Mouse (Mus musculus) heart, adult 2 months (tissue): ENCODE measurements around the gene Olfr483. TPM values are rescaled to one million over a fixed set of nuclear protein-coding genes. Genes with fewer than 3 reads are reported as not detected.

Source experiments
- DNase-seq, 2 experiments: peaks; one replicate each; pipeline ENCODE4 v3.0.0; 2021
- H3K27ac ChIP-seq: fragments of 200-600 bp; 2 replicates; pipeline ENCODE4 v1.8.1; 2022
- H3K27me3 ChIP-seq: fragments of 200-500 bp; 2 replicates; pipeline ENCODE4 v1.6.1; 2012; ENCODE audit warnings: mild to moderate bottlenecking, low read length, inconsistent platforms, mixed read lengths; ENCODE audit not compliant: control insufficient read depth, insufficient read depth
- H3K36me3 ChIP-seq: fragments of 200-500 bp; 2 replicates; pipeline ENCODE4 v1.6.1; 2012; ENCODE audit warnings: low read length, inconsistent platforms; ENCODE audit not compliant: control insufficient read depth, insufficient read depth
- H3K4me1 ChIP-seq: fragments of 200-500 bp; 2 replicates; pipeline ENCODE4 v1.6.1; 2011; ENCODE audit warnings: low read length; ENCODE audit not compliant: control insufficient read depth, insufficient read depth
- H3K4me3 ChIP-seq: fragments of 200-600 bp; 2 replicates; pipeline ENCODE4 v1.8.1; 2022
- H3K79me2 ChIP-seq: fragments of 200-500 bp; replicated peaks from 2 replicates; pipeline ENCODE4 v1.6.1; 2012; ENCODE audit warnings: mild to moderate bottlenecking, inconsistent platforms, low read length, moderate library complexity, mixed read lengths; ENCODE audit not compliant: control insufficient read depth, insufficient read depth
- H3K9ac ChIP-seq: fragments of 200-500 bp; 2 replicates; pipeline ENCODE4 v1.6.1; 2012; ENCODE audit warnings: low read depth, mild to moderate bottlenecking, control low read depth, inconsistent platforms, low read length, mixed read lengths
- CTCF ChIP-seq: fragments of 200-600 bp; IDR thresholded peaks from 2 replicates; pipeline ENCODE4 v1.8.1; 2022; ENCODE audit warnings: antibody characterized with exemption, mild to moderate bottlenecking, moderate library complexity
- EP300 ChIP-seq: fragments of 200-500 bp; IDR thresholded peaks from 2 replicates; pipeline ENCODE4 v1.6.1; 2011; ENCODE audit warnings: low read depth, low read length, control low read depth; ENCODE audit not compliant: insufficient read depth
- POLR2A ChIP-seq: fragments of 200-500 bp; IDR thresholded peaks from 2 replicates; pipeline ENCODE4 v1.6.1; 2011; ENCODE audit warnings: mild to moderate bottlenecking, low read depth, low read length, control low read depth; ENCODE audit not compliant: insufficient read depth
- intact Hi-C: fragments of 180-260 bp; cut with DNase I; formaldehyde crosslinking; loops from one replicate; pipeline ENCODE4 v1.15.1; 2025
- polyA plus RNA-seq: library from polyadenylated mRNA; depleted of rRNA; stranded (reverse); fragments of >200 nt; gene quantifications from 2 replicates; pipeline ENCODE4 v1.2.3, GENCODE M21; 2012; rRNA removed
- total RNA-seq, 2 experiments: library from RNA; stranded (reverse); gene quantifications; 2 replicates each; pipeline ENCODE4 v1.2.3; 2021

Olfr483 gene
- total and polyA plus RNA-seq, 3 experiments = not detected

- H3K36me3 ChIP-seq = no peaks in the 10 kb centered on the region
- no peaks in the 10 kb centered on the region for H3K4me1 ChIP-seq
- no peak for DNase-seq
- intact Hi-C loops = no loop called here
- H3K27me3 ChIP-seq = no peaks in the 10 kb centered on the region
- H3K27ac ChIP-seq = no peak within 1 kb of the TSS
- no peaks in the 10 kb centered on the region for H3K79me2 ChIP-seq
- TF ChIP-seq EP300 = no peak
- TF ChIP-seq CTCF = no peak
- TF ChIP-seq POLR2A = no peak
- no peak within 1 kb of the TSS for H3K4me3 ChIP-seq
- no peak within 1 kb of the TSS for H3K9ac ChIP-seq
These were observed 26.7 kb downstream of the Olfr483 start, which contains the start of gene Olfr484 for GRCm38 (mm10) chr7:108127349-108127748. Gene Olfr484, minus strand, starts transcription at chr7:108127449.

Other genes with a start within 250 kb of the Olfr483 start
- not detected for gene Olfr472, start 202.9 kb upstream of the Olfr483 start, total RNA-seq
- not detected in 2 replicates for gene Olfr472, start 202.9 kb upstream of the Olfr483 start, polyA plus RNA-seq
- not detected for gene Olfr473, start 170.4 kb upstream of the Olfr483 start, total RNA-seq
- not detected in 2 replicates for gene Olfr473, start 170.4 kb upstream of the Olfr483 start, polyA plus RNA-seq
- not detected for gene Olfr474, start 146.2 kb upstream of the Olfr483 start, total RNA-seq
- not detected in 2 replicates for gene Olfr474, start 146.2 kb upstream of the Olfr483 start, polyA plus RNA-seq
- not detected for gene Olfr476, start 136.0 kb upstream of the Olfr483 start, total RNA-seq
- gene Olfr476, start 136.0 kb upstream of the Olfr483 start, polyA plus RNA-seq = not detected in 2 replicates
- not detected for gene Olfr477, start 114.2 kb upstream of the Olfr483 start, total RNA-seq
- gene Olfr477, start 114.2 kb upstream of the Olfr483 start, polyA plus RNA-seq = not detected in 2 replicates
- not detected for gene Olfr478, start 66.9 kb upstream of the Olfr483 start, total RNA-seq
- gene Olfr478, start 66.9 kb upstream of the Olfr483 start, polyA plus RNA-seq = not detected in 2 replicates
- not detected for gene Olfr479, start 50.2 kb upstream of the Olfr483 start, total RNA-seq
- gene Olfr479, start 50.2 kb upstream of the Olfr483 start, polyA plus RNA-seq = not detected in 2 replicates
- gene Olfr480, start 33.5 kb upstream of the Olfr483 start, total RNA-seq = not detected
- not detected in 2 replicates for gene Olfr480, start 33.5 kb upstream of the Olfr483 start, polyA plus RNA-seq
- not detected for gene Olfr481, start 21.0 kb upstream of the Olfr483 start, total RNA-seq
- gene Olfr481, start 21.0 kb upstream of the Olfr483 start, polyA plus RNA-seq = not detected in 2 replicates
- under 1 TPM; 0.68 to 0.91 TPM for gene Olfr482, start 3.3 kb upstream of the Olfr483 start, total RNA-seq
- not detected in 2 replicates for gene Olfr482, start 3.3 kb upstream of the Olfr483 start, polyA plus RNA-seq
- not detected for gene Olfr484, start 26.6 kb downstream of the Olfr483 start, total RNA-seq
- gene Olfr484, start 26.6 kb downstream of the Olfr483 start, polyA plus RNA-seq = not detected in 2 replicates
- not detected for gene Olfr485, start 59.0 kb downstream of the Olfr483 start, total RNA-seq
- not detected in 2 replicates for gene Olfr485, start 59.0 kb downstream of the Olfr483 start, polyA plus RNA-seq
- not detected for gene Olfr486, start 71.9 kb downstream of the Olfr483 start, total RNA-seq
- not detected in 2 replicates for gene Olfr486, start 71.9 kb downstream of the Olfr483 start, polyA plus RNA-seq
- not detected for gene Olfr487, start 113.8 kb downstream of the Olfr483 start, total RNA-seq
- gene Olfr487, start 113.8 kb downstream of the Olfr483 start, polyA plus RNA-seq = not detected in 2 replicates
- gene Olfr488, start 157.5 kb downstream of the Olfr483 start, total RNA-seq = not detected
- not detected in 2 replicates for gene Olfr488, start 157.5 kb downstream of the Olfr483 start, polyA plus RNA-seq
- gene Olfr490, start 188.1 kb downstream of the Olfr483 start, total RNA-seq = not detected
- not detected in 2 replicates for gene Olfr490, start 188.1 kb downstream of the Olfr483 start, polyA plus RNA-seq
- not detected for gene Olfr491, start 212.6 kb downstream of the Olfr483 start, total RNA-seq
- not detected in 2 replicates for gene Olfr491, start 212.6 kb downstream of the Olfr483 start, polyA plus RNA-seq
- not detected for gene Olfr492, start 222.8 kb downstream of the Olfr483 start, total RNA-seq
- not detected in 2 replicates for gene Olfr492, start 222.8 kb downstream of the Olfr483 start, polyA plus RNA-seq
- not detected for gene Olfr493, start 246.1 kb downstream of the Olfr483 start, total RNA-seq
- not detected in 2 replicates for gene Olfr493, start 246.1 kb downstream of the Olfr483 start, polyA plus RNA-seq